Mouse (Mus musculus) urinary bladder, postnatal 25 days (tissue): ENCODE measurements at regions not wholly inside any gene's neighbourhood (a gene's known extent, or its start where the extent isn't known, plus 50 kb on each side); places are given as distances from the start of the nearest gene placed in this dataset.
A peak's percentile ranks its signal among the peaks of the same experiment; 100 is the strongest.

Experiments
- DNase-seq: peaks from one replicate; pipeline ENCODE4 v3.0.0; 2022; ENCODE audit warnings: low spot score

DNA sequence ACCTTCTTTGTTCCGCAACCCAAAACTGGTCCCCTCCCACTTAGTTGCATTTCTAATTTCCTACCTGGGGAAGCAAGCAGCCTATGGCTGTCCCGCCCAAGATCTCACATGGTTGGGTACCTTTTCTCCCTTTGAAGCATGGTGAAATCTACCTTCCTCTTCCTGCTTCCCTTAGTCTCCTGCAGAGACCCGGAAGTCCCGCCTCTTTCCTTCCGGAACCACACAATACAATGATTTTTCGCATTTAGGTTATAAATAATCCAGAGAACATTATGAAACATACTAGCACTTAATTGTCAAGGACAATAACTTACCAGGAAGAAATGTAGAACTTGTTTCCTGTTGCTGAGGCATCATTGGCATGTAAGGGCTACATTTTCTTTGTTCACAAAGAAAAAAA is 58.8 kb downstream of the 1700009N14Rik start:
- DNase-seq: no peak

DNA sequence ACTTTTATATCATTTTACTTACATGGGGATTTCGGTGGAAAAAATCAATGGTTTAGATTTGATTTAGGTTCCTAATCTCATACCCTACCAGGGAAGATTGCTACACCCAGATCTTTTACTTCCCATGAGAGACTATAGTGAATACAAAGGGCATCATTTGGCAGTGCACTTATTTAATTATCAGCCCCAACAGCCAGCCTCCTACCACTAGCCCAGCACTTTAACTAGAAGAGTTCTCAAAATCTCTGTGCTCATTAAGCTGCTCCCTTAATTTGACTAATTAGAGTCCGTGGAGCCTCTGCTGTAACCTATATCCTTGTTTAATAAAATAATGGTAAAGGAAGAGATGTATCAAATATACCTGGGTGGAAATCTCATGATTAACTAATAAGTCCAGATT is 77.4 kb downstream of the 1700009N14Rik start:
- DNase-seq: no peak

DNA sequence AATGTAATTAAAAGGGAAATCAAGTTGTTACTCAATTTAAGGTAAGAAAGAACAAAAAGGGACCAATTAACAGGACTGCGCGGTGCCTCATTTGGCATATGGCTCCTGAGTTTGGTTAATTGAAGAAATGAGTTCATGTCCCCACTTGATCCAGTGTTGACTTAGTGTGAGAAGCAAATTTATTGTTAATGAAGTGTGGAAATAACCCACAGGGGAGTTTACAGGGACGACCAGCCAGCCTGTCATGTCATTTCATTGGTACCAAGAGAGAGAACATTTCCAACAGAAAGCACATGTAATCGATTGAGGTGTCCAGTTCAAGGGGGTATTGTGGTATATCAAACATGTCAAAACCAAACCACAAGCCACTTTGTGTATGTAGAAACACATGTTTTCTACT is 78.6 kb downstream of the 1700009N14Rik start:
- DNase-seq: no peak

DNA sequence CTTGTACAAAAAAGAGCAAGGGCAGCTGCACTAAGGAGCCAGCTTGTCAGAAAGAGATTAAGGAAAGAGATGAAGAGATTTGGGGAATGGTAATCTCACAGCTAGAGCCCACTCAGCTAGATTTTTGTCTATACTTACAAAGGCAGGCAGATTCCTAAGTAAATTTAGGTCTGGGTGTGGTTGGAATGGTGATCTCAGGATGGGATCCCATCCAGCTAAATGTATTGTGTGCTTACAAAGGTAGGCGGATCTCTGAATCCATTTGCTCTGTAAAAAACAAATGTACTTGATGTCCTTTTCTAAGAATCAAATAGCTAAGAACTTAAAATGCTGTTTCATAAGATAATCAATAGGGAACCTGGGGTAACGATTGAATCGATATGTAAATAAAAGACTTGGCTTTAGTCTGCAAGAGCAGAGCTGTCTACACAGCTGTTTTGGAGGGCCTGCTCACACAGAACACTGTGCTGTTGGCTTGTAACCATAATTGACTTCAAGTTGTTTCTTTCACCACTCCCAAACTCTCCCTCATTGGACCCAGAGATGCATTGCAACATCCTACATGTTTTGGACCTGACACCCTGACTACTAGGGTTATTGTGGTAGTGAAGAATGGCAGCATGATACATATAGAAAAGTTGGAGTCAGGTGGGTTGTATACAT is 106.1 kb downstream of the 1700009N14Rik start:
- no peak for DNase-seq

DNA sequence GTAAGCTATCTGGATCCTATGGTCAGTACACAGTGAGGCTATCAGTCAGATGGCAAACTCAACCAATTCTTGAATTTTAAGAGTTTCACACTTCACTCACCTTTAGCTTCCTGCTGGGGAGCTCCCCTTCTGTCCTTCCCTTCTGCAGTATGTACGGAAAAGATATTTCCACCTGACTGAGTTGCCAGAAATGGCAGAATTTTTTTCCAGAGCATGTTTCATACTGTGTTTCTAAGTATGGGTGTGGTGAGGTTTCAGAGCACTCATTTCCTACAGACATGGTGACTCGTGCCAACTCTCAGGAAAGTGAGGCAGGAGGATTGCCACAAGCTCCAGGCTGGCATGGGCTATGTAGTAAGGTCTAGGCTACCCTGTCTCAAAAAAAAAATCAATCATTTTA is 147.3 kb downstream of the 1700009N14Rik start:
- no peak for DNase-seq

DNA sequence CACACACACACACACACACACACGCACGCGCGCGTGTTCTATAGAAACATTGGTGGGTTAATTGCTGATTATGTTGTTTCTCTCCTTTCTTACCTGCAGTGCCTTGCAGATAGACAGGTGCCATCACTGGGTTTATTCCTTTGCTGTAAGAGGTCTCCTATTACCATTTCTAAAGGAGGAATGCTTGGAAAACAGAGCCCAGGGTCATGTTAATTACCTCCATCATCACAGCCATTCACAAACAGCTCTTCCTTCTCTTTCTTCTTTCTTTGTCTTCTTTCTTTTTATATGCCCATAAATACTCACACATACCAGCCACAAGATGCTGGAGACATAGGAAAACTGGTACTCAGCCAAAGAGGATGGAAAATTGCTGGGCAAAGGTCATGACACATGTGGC is 155.0 kb downstream of the 1700009N14Rik start:
- DNase-seq: no peak

DNA sequence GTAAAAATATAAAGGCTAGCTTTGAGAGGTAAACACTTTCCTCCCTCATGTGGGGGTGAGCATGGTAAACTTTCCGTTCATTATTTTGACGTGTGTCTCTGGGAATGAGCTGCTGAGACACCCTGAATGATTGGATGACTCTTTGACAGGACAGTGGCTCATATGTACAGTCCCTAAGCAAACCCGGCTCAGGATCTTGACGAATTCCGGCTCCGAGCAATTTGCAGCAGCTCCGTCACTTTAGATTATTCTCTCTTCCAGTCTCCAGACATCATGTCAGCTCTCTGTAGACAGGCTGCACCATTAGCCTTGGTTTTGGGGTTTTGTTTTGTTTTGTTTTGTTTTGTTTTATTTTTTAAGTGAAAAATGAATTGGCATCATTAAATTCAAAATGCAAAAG is 194.0 kb downstream of the 1700009N14Rik start:
- DNase-seq: no peak

DNA sequence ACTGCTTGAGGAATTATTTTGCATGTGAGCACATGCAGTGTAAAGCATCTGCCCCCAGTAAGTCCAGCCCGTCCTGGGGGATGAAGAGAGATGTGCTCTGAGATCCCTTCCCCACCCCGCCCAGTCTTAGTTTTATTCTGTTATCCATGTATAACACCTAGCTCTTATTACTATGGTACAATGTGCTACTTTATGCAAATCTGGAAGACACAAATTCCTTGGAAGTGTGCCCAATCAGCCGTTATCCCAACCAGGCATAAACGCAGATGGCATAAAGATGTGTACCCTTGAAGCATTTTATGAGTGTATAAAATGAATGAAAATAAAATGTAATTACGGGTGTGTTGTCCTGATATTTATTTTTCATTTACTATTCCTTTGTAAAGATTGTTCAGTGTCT is 194.8 kb downstream of the 1700009N14Rik start:
- no peak for DNase-seq

DNA sequence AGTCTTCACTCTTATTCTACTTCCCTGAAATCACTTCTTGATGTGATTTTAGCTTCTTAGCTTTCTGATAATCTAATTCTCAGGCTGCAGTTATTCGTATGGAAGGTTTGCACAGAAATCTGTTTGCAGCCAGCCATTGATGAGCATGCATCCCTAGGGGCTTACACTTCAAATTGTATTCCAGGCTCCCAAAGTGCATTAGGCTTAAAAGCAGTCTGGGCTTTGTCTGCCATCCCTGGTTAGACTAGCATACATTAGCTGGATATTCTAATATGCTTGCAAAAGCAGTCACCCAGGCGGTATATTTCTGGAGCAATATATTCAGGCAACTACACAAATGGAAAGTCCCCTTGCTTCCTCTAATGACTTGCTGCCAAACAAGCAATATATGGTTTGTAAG is 210.4 kb downstream of the 1700009N14Rik start:
- DNase-seq: no peak

DNA sequence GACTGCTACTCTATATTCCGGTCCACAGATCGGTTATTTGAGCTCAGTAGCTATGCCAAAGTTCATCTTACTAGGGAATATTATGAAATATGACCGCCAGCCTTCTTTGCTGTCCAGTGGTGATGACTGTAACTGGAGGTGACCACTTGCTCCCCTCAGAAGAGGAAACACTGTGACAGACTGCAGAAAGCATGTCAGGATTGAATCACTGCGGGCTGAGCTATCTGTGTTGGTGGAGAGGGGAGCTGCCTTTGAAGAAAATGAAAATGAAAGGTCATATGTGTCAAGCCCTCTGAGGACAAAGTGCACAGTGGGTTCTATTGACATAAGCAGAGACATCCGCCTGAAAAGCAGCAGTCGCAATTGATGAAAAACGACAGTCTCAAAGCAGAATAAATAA is 222.5 kb downstream of the 1700009N14Rik start:
- no peak for DNase-seq

DNA sequence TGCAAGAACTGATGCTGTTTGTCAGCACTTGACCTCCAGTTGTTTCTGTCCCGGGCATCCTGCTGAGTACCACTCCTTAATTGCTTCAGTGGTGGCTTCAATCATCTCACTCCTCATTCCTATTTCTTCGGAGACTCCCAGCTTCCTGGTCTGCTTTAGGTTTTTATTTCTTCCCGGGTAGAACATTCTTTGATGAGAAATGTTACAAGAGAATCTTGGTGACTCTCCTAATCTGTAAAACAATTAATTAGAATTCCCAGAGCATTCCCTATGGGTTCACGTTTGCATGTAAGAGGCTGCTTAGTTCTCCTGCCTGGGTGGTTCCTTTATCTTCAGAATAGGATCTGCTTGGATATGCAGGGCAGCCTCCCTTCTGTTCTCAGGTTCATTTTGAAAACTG is 245.1 kb downstream of the 1700009N14Rik start:
- DNase-seq: no peak

DNA sequence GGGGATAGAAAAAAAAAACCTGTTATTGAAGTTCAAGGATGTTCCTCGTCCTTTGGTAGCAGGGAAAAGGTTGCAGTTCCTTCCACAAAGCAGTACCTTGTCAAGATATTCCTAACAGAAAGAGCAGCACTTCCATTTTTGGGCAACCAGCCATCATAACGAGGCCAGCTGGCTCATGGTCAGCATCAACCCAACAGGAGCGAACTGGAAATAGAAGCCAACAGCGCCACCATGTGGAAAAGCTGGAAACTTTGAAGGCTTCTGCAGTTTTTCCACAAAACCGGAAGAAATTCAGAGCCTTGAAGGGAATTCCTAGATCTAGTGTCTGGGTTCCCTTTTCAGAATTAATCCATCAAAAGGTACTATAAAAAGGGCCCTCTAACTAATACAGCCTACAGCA is 247.5 kb downstream of the 1700009N14Rik start:
- peak; percentile 48 for DNase-seq

DNA sequence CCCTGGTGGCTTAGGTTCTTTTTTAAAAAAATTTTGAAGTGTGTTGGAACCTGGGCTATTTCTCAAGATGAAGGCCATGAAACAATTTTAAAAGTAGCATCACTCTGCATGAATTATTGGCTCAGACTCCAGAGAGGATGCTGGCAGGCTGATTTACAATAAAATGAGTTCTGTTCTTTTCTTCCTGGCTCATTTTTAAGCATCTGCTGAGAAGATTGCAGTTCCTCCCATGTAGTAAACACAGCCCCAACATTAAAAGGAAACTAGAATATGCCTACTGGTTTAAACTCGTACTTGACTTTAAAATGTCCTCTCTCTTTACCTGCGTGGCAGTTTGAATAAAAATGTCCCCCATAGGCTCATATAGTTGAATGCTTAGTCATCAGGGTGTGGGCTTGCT is 249.3 kb downstream of the 1700009N14Rik start:
- no peak for DNase-seq

DNA sequence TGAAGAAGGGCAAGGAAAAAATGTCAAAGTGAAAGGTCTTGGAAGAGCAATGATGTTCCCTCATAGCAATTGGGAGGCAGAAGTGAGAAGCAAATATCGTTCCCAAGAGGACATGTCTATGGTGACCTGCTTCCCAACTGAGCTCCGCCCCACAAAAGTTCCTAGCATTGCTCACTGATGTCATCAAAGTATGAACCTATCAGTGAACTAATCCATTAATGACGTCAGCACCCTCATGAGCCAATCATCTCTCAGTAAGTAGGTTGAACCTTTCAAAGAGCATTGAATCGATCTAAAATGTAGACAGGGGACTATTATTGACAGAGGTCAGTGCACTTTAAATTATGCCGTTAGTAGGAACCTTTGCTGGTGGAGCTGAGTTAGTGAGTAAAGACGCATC is 267.4 kb downstream of the 1700009N14Rik start:
- no peak for DNase-seq

DNA sequence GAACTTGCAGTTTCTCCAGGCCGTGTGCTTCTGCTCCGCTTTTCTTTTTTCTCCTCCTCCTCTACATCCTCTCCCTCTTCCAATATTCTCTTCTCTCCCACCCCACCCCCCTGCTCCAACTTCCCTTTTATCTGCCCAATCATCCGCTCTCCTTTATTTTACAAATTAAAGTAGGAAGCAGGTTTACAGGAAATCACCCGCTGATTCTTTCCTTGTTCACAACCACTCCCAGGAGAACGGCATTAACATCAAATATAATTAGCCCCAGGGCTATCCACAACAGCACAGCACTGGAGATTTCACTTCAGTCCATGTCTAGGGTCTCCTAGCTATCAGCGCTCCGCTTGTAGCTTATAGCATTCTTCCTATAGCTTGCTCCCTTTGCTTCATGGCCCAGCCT is 268.6 kb downstream of the 1700009N14Rik start:
- DNase-seq: no peak

DNA sequence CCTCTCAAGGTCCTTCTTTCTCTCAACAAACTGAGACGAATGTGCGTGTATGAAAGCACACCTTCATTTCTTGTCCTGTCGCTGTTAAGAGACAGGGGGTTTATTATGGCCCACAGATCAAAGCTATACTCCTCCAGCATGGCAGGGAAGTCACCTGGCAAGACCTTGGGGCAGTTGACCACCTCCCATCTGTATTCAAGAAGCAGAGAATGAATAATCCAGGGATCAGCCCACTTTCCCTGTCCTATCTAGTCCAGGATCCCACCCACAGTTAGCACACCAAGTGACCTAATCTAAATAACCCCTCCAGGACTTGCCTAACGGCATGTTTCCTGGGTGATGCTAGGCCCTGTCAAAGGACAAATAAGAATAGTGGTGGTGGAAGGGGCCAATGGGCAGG is 269.9 kb downstream of the 1700009N14Rik start:
- DNase-seq: no peak

DNA sequence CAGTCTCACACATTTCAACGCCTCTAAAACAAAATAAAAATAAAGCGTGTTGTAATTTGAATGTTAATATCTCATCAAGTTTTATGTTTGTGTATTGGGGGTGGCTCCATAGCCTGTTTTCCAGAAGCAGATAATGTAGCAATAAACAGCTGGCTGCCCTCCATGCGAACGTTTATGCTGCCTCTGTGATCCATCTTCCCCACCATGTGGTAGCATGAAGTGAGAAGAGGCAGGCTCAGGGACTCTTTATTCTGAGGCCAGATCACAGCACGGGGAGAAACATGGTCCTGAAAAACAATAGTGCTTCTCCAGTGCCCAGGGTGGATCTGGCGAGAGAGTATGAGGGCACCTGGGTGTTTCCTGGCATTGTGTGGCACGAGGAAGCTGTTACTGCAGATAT is 271.4 kb downstream of the 1700009N14Rik start:
- no peak for DNase-seq

DNA sequence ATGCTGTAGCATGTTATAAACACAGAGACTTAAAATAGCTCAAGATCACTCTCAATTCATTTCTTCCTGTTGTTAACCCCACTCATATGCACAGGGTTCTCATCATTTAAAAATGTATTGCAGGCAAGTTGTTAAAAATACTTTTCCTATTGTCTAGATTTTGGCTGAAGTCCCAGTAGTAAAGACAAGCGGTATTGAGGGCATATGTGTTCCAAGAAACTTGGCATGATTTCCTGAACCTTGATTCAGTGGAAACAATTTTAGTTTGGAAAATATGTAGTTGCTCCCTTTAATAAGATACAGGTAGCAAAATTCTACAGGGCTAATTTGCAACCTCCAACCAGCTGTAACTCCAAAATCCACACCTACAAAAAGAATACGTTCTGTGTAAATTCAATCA is 315.5 kb downstream of the 1700009N14Rik start:
- DNase-seq: no peak

DNA sequence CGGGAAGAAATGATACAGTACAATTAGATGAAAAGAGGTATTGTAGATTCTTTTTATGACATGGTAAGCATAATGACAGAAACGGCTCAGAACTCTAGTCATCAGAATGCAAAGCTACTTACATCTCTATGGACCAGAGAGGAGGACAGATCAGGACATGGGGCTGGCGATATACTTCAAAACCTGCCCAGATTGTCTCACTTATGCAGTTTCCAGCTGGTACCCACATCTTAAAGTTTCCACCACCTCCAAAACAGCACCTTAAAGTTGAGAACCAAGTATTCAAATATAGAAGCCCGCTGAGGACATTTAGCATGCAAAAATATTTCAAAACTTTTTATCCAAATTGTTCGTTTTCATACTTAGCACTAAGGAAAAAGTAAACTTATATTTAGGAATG is 341.0 kb downstream of the 1700009N14Rik start:
- no peak for DNase-seq

DNA sequence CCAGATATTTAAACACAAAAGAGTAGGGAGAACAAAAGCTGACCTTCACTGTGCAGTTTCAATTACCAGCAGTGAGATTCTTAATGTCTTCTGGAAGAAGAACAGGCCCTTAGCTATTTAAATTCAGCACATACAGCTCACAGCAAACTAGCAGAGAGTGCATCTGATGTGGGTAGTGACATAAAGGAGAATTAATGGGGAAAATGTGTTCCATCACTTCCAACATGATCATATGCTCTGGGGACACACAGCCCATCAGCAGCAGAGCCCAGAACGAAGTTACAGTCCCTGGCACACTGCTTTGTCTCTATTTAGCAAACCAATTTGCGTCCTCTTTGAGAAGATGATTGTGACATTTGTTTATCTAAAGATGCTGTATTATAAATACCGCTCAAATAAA is 332.9 kb upstream of the Aco1 start:
- no peak for DNase-seq

DNA sequence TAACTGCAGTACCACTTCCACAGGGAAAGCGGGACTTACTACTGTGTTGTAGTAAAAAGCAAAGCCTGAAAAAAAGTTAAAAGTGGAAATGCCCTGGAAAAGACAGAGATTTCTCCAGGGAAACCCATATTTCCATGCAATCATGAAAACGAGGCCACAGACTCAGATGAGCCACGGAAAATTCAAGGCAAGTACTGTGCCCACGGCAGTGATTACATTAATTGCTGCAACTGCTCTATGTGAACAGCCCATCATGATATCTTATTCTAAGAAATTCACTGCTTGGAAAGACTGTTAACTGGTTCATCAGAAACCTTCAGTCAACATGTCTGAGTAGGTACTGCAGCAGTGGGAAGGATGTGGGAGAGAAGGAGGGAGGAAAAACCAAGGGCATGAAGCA is 330.1 kb upstream of the Aco1 start:
- DNase-seq: no peak

DNA sequence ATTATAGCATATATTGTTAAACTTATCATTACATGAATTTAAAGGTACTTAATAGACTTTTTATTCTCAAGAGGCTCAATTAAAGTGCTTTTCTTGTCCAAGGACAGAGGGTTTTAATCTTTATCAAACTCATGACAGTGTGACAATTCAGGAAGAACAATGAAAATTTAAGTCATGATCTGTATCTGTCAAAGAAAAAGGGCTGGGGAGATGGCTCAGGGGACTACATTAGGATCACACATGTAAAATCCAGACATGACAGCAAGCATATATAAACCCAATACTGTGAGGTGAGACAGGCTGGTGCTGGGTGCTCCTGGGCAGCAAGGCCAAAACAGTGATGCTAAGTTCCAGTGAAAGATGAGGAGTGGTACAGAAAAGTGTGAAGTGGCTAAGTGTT is 327.3 kb upstream of the Aco1 start:
- no peak for DNase-seq

DNA sequence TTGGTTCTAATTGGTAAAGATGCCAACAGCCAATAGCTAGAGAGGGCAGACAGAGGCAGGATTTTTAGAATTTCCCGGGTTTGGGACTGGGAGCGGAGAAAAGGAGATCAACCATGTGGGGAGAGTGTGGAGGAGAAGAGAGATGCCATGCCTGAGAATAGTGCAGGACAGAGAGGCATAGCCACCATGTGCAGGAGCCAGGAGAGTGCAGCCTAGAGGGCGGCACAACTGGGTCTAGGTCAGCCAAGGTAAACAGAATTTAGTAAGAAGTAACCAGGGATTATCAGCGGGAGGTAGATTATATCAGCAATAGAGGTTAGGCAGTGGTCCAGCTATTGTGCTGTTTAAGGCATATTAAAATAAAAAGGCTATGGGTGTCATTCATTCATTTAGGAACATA is 325.2 kb upstream of the Aco1 start:
- no peak for DNase-seq

DNA sequence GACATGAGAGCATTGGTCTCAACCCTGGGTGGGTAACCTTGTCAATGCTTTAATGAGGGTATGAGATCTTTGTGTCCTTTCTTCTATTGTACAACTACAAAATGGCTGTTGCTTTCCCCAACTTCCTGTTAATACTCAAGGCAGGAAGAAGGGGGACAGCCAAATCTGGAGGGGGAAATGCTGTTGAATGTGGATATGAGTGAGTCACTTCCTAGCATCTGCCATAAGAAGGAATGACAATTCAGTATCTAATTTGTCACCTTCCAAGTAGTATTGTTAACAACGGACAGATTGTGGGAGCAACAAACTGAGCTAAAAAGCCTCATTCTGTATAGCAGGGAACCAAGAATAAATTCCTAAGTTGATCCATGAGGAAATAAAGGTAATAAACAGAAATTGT is 309.2 kb upstream of the Aco1 start:
- DNase-seq: no peak
